Mouse (Mus musculus): ENCODE measurements around the gene Zfp937.
"Not testable (repeated sequence)": the region's sequence is repeated elsewhere in the genome, so short reads cannot be mapped to it uniquely, and the experiment has no call there.

The Zfp937 gene

DNA sequence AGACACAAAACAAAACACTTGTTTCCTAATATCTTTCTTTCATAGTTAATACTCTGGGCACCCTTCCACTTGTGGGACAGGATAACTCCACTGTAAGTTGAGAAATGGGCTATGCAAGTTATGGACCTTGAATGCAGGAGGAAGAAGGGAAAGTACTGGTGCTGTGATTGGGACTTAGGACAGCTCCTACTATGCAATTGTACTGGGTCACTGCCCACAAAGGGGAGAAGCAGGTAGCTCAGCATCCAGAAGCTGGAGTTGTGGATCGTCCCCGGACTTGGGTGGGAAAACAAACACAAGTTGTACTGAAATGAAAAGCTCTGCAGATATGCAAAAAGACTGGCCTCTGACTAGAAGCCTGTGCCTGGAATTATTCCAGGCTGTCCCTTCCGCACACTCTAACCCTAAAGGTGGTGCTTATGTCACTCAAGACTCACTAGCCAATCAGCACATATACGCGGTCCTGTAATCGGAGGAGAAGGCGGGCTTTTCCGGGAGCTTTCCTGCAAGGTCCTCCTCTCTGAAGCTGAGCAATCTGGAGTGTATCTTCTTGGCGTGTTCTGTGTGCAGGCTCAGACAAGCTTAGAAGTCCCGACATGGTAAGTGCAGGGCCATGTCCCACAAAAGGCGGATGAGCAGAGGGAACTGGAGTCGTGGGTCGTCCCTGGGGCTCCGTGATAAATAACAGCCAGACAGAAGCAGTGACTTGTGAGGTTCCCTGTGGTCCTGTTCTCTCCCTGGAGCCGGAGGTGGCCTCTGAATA lies at the start of gene Zfp937:
Gene Zfp937, plus strand, starts transcription at position 474 of the 763 bp plus-strand sequence.
- DNase-seq (ENCODE audit: low read depth, low spot score), result peak; percentile 68

DNA sequence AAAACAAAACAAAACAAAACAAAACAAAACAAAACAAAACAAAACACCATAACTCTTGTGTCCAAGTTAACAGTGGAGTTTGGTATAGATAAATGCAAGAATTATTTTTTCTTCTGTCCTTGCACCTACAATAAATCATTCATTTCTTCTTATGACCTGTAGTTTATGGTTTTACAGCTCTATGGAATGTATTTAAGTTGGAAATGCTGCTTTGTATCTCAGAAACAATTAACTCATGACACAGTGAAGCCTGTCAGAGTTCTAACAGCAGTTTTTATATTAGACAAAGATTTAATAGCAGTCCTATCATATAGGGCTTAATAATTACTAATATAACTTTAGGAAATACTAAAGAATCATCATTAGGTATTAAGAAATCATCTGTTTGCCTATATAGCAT lies 44.0 kb upstream of the Zfp937 start:
- DNase-seq (ENCODE audit: low read depth, low spot score), result no peak

DNA sequence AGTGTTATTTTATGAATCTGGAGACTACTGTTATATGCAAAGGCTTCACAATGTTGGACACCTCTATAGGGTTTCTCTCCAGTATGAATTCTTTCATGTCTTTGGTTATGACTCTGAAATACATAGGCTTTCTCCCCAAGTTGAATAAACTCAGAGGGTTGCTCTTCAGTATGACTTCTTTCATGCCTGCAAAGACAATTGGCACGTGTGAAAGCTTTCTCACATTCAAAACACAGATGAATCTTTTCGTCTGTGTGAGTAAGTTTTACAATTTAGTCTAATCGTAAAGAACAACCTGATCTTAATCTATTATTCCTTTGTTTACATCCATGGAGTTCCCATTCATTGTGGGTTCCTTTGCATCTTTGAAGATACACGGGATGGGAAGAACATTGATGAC lies 38.3 kb upstream of the Zfp937 start, which contains the start of gene Gm10770:
Gene Gm10770, minus strand, starts transcription at position 101 of the 400 bp plus-strand sequence.
- not testable (repeated sequence) for DNase-seq (ENCODE audit: low read depth, low spot score)

GRCm38 (mm10) chr2:150181046-150181445 lies 36.8 kb upstream of the Zfp937 start:
- DNase-seq (ENCODE audit: low read depth, low spot score), result not testable (repeated sequence)

DNA sequence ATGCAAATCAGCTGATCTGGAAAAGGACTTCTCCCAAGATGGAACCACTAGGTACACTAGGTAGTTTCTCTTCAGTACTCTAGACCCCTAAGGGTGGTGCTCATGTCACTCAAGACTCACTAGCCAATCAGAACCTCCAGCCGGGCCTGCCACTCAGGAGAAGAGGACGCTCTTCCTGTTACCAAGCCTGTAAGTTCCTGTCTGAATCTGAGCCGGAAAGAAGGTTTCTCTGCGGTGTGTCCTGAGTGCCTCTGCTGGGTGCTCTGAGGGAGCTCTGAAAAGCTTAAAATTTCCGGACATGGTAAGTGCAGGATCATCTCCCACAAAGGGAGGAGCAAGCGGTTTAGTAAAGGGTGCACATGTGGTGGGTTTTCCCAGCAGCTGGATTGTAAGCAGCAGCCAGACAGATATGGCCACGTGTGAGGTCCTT lies 36.3 kb upstream of the Zfp937 start, which contains the start of gene Gm14139:
Gene Gm14139, plus strand, starts transcription at position 186 of the 430 bp plus-strand sequence.
- DNase-seq (ENCODE audit: low read depth, low spot score), result peak; percentile 92

- DNase-seq (ENCODE audit: low read depth, low spot score), result not testable (repeated sequence)
These were observed 471 bp downstream of the Zfp937 start for GRCm38 (mm10) chr2:150218363-150218725.

GRCm38 (mm10) chr2:150223263-150223662 lies 5.4 kb downstream of the Zfp937 start:
- not testable (repeated sequence) for DNase-seq (ENCODE audit: low read depth, low spot score)

DNA sequence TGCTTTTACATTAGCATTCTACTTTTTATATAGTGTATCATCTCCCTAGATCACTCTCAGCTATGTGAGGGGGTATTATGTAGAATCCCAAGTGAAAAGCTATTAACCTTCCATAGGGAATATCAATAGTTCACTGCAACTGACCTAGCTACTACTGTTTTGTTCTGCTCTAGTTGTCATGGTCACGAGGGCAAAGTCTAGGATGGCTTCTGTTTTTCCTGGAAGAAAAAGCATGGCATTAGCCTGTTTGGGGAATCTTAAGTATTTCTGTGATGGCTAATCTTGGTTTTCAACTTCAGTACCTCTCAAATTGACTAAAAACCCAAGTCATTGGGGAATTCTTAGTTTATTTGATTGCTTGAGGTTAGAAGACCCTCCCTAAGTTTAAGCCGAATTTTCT lies 25.3 kb downstream of the Zfp937 start:
- no peak for DNase-seq (ENCODE audit: low read depth, low spot score)

DNA sequence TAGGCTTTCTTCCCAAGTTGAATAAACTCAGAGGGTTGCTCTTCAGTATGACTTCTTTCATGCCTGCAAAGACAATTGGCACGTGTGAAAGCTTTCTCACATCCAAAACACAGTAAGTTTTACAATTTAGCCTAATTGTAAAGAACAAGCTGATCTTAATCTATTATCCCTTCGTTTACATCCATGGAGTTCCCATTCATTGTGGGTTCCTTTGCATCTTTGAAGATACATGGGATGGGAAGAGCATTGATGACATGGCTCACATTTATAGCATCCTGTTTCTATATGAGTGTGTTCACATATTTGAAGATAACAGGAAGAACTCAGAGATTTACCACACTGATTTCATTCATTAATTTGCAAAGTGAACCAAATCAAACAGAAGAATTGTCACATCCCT lies 37.6 kb downstream of the Zfp937 start, which contains the start of gene Gm21994:
Gene Gm21994, minus strand, starts transcription at position 101 of the 400 bp plus-strand sequence.
- not testable (repeated sequence) for DNase-seq (ENCODE audit: low read depth, low spot score)

DNA sequence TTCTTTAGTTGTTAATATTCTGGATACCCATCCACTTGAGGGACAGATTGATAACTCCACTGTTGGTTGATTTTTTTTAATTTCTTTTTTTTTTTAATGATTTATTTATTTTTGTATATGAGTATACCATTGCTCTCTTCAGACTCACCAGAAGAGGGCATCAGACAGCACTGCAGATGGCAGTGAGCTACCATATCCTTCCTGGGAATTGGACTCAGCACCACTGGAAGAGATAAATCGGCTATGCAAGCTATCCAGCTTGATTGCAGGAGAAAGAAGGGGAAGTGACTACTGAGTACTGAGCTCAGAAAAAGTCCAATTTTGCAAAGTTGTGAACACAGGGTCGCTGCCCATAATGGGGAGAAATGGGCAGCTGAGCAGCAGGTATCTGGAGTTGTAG lies 39.0 kb downstream of the Zfp937 start:
- peak; percentile 71 for DNase-seq (ENCODE audit: low read depth, low spot score)

DNA sequence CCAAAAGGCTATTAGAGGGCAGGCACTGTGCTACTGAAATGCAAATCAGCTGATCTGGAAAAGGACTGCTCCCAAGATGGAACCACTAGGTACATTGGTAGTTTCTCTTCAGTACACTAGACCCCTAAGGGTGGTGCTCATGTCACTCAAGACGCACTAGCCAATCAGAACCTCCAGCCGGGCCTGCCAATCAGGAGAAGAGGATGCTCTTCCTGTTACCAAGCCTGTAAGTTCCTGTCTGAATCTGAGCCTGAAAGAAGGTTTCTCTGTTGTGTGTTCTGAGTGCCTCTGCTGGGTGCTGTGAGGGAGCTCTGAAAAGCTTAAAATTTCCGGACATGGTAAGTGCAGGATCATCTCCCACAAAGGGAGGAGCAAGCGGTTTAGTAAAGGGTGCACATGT lies 39.4 kb downstream of the Zfp937 start, which contains the start of gene Gm14124:
Gene Gm14124, plus strand, starts transcription at position 227 of the 400 bp plus-strand sequence.
- peak; percentile 94 for DNase-seq (ENCODE audit: low read depth, low spot score)
